8 mouse cellular contexts compared by ENCODE assay signal in the genomic region with DNA sequence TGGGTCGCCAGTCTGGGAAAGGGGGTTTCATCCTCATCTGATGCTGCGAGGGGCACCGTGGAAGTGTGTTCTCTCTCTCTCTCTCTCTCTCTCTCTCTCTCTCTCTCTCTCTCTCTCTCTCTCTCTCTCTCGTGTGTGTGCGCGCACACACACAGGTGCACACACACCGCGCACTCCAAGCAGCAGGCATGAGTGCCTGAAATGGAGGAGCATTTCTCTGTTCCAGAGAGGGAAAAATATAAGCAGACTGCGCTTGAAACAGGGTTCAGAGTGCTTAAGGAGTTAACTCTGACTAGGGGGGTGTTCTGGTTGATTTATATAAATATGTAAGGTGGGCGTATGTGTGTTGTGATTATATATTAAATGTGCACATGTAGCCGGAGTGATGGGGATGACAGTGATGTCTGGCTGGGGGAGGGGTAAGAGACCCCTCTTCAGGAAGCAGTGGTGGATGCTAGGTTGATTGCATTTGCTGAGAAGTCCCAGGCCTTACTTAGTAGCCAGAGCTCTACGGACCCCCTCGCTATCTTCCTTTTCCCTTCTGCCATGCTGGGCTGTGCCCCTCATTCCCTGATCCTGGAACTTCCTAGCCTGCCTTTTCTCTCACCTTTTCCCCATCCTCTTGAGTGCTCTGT. TPM values are rescaled to one million over a fixed set of nuclear protein-coding genes. Genes with fewer than 3 reads are reported as not detected.
A peak's percentile ranks its signal among the peaks of the same experiment; 100 is the strongest.
DNase-seq lines count a peak whose midpoint lies in the region; ATAC-seq and TF ChIP-seq lines count a peak whose summit lies in the region.
"Had no signal": no experiment of that assay in that cellular context is flagged by ENCODE, and none has a peak within 500 bp of the region (broad histone marks: within the 10 kb centered on the region; RNA-seq: fewer than 3 reads in every experiment).

No protein-coding gene starts in this region.

- peak overlapping the region; percentile 63 for H3K27ac ChIP-seq in forebrain, embryonic 13.5 days
- H3K27ac ChIP-seq in intestine, embryonic 14.5 days (ENCODE audit: low read depth), result no peak overlapping the region
- H3K27ac ChIP-seq in olfactory bulb, adult 2 months (ENCODE audit: insufficient read depth, low read depth, low read length), result peak overlapping the region; percentile 86

- TF ChIP-seq POLR2A in lung, adult 2 months (IDR thresholded peaks at IDR 0.05; ENCODE audit: borderline replicate concordance, extremely low read depth, low read depth, low read length), result no peak
- no peak for TF ChIP-seq POLR2A in olfactory bulb, adult 2 months (IDR thresholded peaks at IDR 0.05; ENCODE audit: insufficient read depth, low read depth, low read length)

- peaks cover 6% of the 10 kb centered on the region; the same call in 1 of the 2 replicates for H3K27me3 ChIP-seq in forebrain, embryonic 13.5 days
- H3K27me3 ChIP-seq in intestine, embryonic 14.5 days (replicated peaks; ENCODE audit: control insufficient read depth, insufficient read depth, low read length), result no peaks in the 10 kb centered on the region

- ATAC-seq in forebrain, embryonic 13.5 days, result peak; percentile 50
- no peak for ATAC-seq in intestine, embryonic 14.5 days (replicated peaks; ENCODE audit: low FRiP score, low TSS enrichment, low read depth)

- H3K4me3 ChIP-seq in lung, adult 2 months (replicated peaks; ENCODE audit: extremely low read depth, low read depth, low read length), result peak overlapping the region; percentile 46
- H3K4me3 ChIP-seq in forebrain, embryonic 13.5 days, result peak overlapping the region; percentile 37
- H3K4me3 ChIP-seq in intestine, embryonic 14.5 days (ENCODE audit: low read depth, low read length), result no peak overlapping the region
- H3K4me3 ChIP-seq in olfactory bulb, adult 2 months (ENCODE audit: insufficient read depth, low read depth, low read length), result peak overlapping the region; percentile 56

- H3K4me1 ChIP-seq in lung, adult 2 months (ENCODE audit: control insufficient read depth, insufficient read depth, low read length), result no peaks in the 10 kb centered on the region
- peaks cover 9% of the 10 kb centered on the region for H3K4me1 ChIP-seq in forebrain, embryonic 13.5 days
- H3K4me1 ChIP-seq in intestine, embryonic 14.5 days (replicated peaks; ENCODE audit: control insufficient read depth, insufficient read depth, low read length), result no peaks in the 10 kb centered on the region
- peaks cover 19% of the 10 kb centered on the region for H3K4me1 ChIP-seq in olfactory bulb, adult 2 months (ENCODE audit: control insufficient read depth, insufficient read depth, low read length)

- no peak for TF ChIP-seq CTCF in lung, adult 2 months (IDR thresholded peaks at IDR 0.05; ENCODE audit: insufficient read depth, low read length)
- TF ChIP-seq CTCF in olfactory bulb, adult 2 months (IDR thresholded peaks at IDR 0.05; ENCODE audit: insufficient read depth, low read depth, low read length), result no peak

- no peak for DNase-seq in lung, adult 2 months
- no peak for DNase-seq in lung, postnatal 14 days
- DNase-seq in intestine, embryonic 14.5 days (ENCODE audit: low spot score), result no peak
- DNase-seq in layer of hippocampus, postnatal 36 days, result no peak
- no peak for DNase-seq in ovary, postnatal 10 days (ENCODE audit: low spot score)

- H3K36me3 ChIP-seq in forebrain, embryonic 13.5 days (ENCODE audit: poor library complexity, severe bottlenecking), result no peaks in the 10 kb centered on the region; the same call in 1 of the 2 replicates
- no peaks in the 10 kb centered on the region for H3K36me3 ChIP-seq in intestine, embryonic 14.5 days (ENCODE audit: control insufficient read depth, insufficient read depth, low read length)

- WGBS in lung, adult 2 months, result 34% methylated on average over 13 of the region's 13 CpGs
- 19% methylated on average over 13 of the region's 13 CpGs for WGBS in forebrain, embryonic 13.5 days
- 26% methylated on average over 12 of the region's 13 CpGs for WGBS in intestine, embryonic 14.5 days
- 6% methylated on average over 13 of the region's 13 CpGs for WGBS in olfactory bulb, adult 2 months

- H3K4me2 ChIP-seq in forebrain, embryonic 13.5 days, result peak overlapping the region; percentile 62
- H3K4me2 ChIP-seq in intestine, embryonic 14.5 days (ENCODE audit: low read length), result peak overlapping the region; percentile 37

- peak overlapping the region; percentile 64 for H3K9ac ChIP-seq in forebrain, embryonic 13.5 days
- H3K9ac ChIP-seq in intestine, embryonic 14.5 days (ENCODE audit: low read length), result no peak overlapping the region

- no peaks in the 10 kb centered on the region for H3K9me3 ChIP-seq in forebrain, embryonic 13.5 days (replicated peaks)
- no peaks in the 10 kb centered on the region for H3K9me3 ChIP-seq in intestine, embryonic 14.5 days (ENCODE audit: control insufficient read depth, low read length)

RNA-seq across cellular contexts. Expression of gene Gria1, which starts 1.2 kb away (rescaled TPM):
- polyA plus RNA-seq in lung, adult 2 months (2012; rRNA removed), result 3.6 and 5.7 TPM in 2 replicates
- polyA plus RNA-seq in forebrain, embryonic 13.5 days (2015; fragmentation: Nextera tagmentation; extraction: Ambion mirVana), result 20.8 and 24.2 TPM in 2 replicates
- 1.1 TPM in 2 replicates for polyA plus RNA-seq in intestine, embryonic 14.5 days (2014; fragmentation: Nextera tagmentation; extraction: Ambion mirVana)
- 75.4 and 633 TPM in 2 replicates for polyA plus RNA-seq in olfactory bulb, adult 2 months (2012; ENCODE audit: insufficient read depth, insufficient read length, low replicate concordance, missing spikeins)
- 100 to 1,000 TPM; 709 to 721 TPM for total RNA-seq in layer of hippocampus, postnatal 36 days (2021)
- total RNA-seq: megakaryocyte, adult 5-6 weeks had no signal
